Mouse (Mus musculus) G1E (cell line): ENCODE data around the gene Ablim1.

ENCODE experiments used
- CTCF ChIP-seq: IDR thresholded peaks from 2 replicates; pipeline ENCODE4 v1.5.1; 2012; ENCODE audit warnings: low read depth, low read length, inconsistent platforms, mixed read lengths
- GATA1 ChIP-seq: IDR thresholded peaks from 2 replicates; pipeline ENCODE4 v1.6.1; 2012; ENCODE audit warnings: borderline replicate concordance, low read length, inconsistent platforms, mixed read lengths
- GATA2 ChIP-seq: IDR thresholded peaks from 2 replicates; pipeline ENCODE4 v1.6.1; 2012; ENCODE audit warnings: low read depth, low read length, inconsistent platforms, borderline replicate concordance
- TAL1 ChIP-seq: conservative IDR thresholded peaks from 2 replicates; pipeline ENCODE4 v1.6.1; 2012; ENCODE audit warnings: low read depth, low read length, inconsistent platforms, mixed read lengths

DNA sequence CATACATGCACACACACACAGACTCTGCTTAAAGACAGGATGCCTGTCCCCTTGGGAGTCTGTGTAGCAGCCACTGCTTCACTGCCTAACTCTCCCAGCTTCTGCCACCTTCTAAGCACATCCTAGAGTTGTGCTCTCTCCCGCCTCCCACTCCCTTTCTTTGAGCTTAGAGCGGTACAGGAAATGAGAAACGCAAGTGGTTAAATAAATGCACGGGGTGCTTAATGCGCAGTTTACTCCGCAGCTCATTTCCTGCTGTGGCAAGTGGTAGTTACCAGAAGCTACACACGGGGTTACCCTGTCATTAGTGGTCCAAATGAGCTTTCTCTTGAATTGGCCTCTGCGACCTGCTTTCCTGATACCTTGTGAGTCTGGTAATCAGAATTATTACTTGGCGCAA lies 134.4 kb downstream of the Ablim1 start:
- no peak for TF ChIP-seq CTCF
- TF ChIP-seq GATA2, result no peak
- no peak for TF ChIP-seq GATA1
- no peak for TF ChIP-seq TAL1
